Mouse (Mus musculus) adipocyte (in vitro differentiated cells): ENCODE data around the gene Glipr2.

Source experiments
- DNase-seq: peaks from one replicate; pipeline ENCODE4 v3.0.0-alpha.2; 2016; ENCODE audit warnings: low spot score

The Glipr2 gene

DNA sequence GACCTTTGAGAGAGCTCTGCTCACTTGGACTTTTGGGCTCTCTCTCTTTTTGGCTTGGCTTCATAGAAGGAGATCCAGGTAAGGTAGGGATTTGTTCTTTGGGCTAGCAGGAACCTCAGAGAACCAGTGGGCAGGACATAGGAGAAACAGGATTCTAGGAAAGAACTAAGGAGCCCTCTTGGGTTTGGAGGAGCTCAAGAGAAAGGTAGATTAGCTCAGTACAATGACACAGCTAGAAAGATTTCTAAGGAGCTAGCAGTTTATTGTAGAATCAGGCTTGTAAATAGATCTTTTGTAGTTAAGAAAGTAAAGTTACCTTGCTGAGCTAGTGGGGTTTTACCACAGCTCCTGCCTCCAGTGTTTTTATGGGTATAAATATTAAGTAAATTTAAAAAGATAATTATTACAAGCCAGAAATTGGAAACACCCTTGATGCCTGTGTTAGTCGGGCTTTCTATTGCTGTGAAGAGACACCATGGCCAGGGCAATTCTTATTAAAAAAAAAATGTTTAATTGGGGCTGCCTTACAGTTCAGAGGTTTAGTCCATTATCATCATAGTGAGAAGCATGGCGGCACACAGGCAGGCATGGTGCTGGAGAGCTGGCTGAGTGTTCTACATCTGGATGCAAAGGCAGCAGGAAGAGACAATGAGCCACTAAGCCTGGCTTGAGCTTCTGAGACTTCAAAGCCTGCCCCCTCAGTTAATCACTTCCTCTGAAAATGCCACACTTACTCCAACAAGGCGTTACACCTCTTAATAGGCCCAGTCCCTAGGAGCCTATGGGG, 47.6 kb downstream of the Glipr2 start:
- DNase-seq: no peak

DNA sequence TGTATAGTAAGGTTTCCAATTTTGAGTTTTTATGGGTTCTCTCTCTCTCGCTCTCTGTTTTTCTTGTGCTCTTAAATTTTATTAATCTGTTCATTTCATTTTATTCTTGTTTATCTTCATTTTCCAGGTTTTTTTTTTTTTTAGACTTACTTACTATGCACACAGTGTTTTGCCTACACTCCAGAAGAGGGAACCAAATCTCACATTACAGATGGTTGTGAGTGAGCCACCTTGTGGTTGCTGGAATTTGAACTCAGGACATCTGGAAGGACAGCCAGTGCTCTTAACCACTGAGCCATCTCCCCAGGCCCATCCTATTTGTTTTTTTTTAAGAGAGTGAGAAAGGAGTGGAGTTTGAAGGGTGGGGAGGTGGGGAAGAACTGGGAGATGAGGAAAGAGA, 53.0 kb downstream of the Glipr2 start:
- DNase-seq: peak; percentile 60

DNA sequence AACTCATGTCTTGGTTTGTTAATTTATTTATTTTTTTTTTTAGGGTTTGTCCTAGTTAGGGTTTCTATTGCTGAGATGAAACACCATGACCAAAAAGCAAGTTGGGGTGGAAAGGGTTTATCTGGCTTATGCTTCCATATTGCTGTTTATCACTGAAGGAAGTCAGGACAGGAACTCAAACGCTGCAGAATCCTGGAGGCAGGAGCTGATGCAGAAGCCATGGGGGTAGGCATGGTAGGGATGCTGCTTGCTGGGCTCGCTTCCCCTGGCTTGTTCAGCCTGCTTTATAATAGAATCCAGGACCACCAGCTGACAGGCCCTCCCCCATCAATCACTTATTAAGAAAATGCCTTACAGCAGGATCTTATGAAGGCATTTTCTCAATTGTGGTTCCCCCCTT, 53.7 kb downstream of the Glipr2 start:
- no peak for DNase-seq

DNA sequence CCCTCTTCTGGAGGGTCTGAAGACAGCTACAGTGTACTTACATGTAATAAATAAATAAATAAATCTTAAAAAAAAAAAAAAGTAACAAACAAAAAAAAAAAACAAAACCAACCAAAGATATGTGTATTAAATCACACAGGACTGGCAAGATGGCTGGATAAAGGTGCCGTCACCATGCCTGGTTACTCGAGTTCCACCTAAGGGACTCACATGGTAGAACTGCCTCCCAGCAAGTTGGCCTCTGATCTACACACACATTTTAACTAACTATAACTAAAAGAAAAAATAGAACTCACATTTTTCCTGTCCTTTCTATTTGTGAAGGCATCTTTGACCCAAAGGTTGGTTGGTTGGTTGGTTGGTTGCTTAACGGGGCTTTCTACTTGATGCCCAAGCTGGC, 54.6 kb downstream of the Glipr2 start:
- DNase-seq: peak; percentile 12

DNA sequence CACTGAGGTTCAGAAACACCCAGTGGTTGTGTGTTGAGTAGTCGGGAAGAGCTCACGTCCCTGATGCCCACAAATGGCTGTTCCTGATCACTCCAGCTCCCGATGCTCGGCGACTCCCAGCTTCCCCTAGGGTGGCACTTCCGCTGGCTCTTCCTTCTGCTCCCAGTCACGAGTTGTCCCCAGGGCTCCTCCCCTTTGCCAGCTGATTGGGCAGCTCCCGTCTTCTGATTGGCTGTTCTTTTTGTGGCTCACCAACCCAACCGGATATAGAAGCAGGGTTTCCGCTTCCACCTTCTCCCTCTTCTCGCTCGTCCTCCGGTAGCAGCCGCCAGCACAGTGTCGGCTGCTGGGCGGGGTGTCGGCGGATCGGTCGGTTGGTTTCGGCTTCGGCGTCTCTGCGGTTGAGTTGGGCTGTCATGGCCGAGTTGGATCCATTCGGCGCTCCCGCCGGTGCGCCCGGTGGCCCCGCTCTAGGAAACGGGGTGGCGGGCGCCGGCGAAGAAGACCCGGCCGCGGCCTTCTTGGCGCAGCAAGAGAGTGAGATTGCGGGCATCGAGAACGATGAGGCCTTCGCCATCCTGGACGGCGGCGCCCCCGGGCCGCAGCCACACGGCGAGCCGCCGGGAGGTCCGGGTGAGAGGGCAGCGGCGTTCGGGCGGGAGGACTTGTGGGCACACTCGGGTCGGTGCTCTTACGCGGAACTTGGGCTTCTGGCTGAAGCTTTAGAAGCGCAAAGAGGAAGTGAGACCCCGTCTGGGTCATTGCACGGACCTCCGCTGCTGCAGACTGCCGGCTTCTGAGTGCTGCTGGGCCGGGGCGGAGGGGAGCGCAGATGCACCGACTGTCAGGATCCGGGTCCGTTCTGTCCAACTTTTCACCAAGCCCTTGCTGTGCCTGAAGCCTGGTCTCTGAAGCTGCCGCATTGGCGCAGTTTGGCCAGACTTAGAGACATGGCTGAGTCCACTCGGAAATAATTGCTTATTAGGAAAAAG, 55.5 kb downstream of the Glipr2 start:
- DNase-seq: peak; percentile 97

DNA sequence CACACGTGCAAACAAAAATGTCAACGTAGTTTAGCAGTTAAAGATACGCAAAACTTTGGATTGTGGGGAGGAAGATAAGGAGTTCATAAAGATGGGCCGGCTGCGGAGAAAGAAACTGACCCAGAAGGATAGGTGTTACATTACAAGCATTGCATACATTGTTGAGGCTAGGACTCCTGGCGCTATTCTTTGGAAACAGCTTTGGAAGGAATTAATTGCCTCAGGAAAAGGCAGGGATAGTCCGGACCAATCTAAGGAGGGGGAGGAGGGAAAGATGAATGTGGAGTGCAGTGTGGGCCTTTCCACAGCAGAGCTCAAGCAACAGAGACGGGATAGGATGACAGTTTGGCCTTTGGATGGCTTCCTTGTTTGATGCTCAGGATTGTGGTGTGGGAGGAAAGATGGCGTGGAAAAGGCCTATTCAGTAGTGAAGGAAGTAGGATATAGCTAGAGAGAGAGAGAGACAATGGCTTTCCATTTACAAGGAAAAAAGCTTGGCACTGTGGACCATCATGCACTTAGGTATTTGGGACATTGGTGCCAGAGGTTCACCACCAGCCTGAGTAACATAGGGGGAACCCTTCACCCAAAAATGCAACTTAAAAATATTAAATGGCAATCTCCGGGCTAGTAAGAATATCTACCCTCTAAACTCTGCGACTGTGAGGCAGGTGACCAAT, 56.3 kb downstream of the Glipr2 start:
- peak; percentile 30 for DNase-seq

DNA sequence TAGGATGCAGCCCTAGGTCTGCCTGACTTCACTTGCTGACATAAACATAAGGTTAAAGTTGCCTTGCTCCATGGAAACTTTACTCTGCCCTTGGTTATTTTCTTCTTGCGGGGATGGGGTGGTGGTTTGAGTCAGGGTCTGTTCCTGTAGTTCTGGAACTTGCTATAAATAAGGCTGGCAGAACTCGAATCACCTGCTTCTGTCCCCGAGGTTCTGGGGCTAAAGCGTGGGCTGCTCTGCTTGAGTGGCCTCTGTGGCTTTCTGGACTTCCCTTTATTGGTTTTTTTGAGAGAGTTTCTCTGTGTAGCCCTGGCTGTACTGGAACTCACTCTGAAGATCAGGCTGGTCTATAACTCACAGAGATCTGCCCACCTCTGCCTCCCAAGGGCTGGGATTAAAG, 58.9 kb downstream of the Glipr2 start:
- DNase-seq: no peak

DNA sequence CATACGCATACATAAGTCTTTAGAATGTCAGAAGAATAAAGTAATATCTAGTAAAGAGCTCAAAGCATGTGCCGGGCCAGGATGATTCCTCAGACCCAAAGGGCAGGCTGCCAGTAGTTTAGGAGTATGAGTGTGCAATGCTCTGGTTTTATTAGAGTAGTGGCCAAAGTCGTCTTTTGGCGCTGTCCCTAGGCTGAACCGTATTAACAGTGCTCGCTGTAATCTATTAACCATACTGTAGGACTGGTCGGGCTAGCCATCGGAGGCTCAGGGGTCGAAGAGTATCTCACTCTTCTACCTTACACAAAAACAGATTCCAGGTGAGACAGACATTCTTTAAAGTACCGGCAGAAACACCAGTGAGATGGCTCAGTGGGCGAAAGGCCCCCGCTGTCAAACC, 59.6 kb downstream of the Glipr2 start:
- DNase-seq: no peak

DNA sequence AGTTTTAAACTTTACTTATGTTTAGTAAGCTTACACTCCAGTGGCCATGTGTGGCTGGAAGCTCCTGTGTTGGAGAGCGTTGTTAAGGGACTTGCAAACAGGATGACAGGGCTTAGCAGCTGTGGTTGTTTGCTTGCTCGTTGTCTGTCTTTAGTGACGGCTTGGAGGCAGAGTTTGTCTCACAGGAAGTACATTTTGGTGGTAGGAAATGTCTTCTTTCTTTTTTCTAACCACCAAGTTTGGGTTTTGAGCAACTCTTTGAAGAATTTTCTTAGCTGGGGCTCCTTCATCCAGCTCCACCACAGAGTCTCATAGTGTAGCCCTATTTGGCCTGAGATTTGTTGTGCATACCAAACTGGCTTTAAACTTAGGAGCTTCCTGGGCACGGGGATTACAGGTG, 65.1 kb downstream of the Glipr2 start:
- DNase-seq: no peak

DNA sequence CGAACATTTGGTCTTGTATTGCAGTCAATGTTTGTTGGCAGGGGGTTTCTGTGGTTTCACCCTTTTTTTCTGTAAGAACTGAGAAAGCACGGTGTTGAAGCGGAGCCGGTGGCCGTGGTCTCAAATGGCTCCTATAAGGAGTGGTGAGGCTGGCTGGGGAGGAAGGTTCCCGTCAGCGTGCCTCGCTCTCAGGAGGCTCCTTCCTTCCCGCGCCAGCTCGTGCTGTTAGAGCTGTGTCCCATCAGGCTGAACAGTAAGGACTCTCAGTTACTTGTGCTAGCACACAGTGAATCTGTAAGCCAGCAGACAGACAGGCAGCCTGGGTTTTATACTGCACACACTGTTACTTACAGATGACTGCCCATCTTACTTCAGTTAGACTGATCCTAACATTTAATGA, 65.6 kb downstream of the Glipr2 start:
- no peak for DNase-seq

DNA sequence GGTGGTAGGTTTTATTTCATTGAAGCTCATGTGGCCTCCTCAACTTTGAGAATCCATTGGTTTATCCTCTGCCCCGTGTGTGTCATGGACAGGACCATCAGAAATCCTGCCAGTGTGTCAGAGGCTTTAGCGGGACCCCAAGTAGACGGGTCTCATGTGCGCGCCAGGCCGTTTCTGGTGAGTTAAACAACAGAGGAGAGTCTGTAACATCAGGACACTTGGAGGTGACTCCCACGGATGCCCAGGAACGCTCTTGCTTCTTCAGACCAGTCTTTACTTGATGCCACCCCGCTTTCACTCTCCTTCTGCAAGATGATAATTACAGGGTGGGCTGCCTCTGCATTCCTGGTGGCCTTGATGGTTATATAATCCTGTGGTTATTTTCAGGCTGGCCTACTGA, 66.5 kb downstream of the Glipr2 start:
- no peak for DNase-seq

DNA sequence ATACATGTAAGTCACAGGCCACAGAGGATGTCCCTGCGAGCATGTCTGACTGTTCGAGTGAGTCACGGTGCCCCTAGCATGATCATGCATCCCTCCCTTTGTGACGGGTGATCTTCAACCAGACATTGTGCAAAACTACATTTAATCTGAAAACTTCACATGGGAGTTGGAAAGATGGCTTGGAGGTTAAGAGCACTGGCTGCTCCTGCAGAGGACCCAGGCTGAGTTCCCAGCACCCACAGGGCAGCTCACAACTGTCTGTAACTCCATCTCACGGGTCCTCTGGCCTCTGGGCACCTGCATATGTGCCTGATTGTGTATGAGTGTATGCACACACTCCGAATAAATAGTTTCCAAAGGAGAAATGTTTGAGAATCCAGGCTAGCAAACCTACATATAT, 67.0 kb downstream of the Glipr2 start:
- no peak for DNase-seq

DNA sequence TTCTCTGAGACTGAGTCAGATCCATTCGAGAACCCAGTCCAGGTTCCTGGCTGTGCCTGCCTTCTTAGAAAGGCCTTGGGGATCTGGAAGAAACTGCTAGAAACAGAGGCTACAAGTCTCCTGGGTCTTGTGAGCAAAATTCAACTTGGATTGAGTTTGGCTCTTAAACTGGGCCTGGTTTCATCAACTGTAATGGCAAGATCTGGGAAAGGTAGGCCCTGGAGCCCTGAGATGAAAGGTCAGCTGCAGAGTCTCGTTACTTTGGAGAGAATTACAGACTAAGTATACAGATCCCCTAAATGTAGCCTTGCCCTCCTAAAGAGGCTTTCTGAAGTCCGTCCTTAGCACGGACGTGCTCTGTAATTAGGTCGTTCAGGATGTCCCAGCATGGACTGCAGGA, 68.4 kb downstream of the Glipr2 start:
- DNase-seq: no peak
